Mouse (Mus musculus) adrenal gland, adult 18-20 months (tissue): ENCODE measurements around the gene Tbc1d2b. TPM values are rescaled to one million over a fixed set of nuclear protein-coding genes. Genes with fewer than 3 reads are reported as not detected.

Experiments used
- DNase-seq, 2 experiments: peaks; one replicate each; pipeline ENCODE4 v3.0.0; 2021 to 2022; ENCODE audit warnings: low spot score in 2 of 2
- total RNA-seq, 2 experiments: library from RNA; stranded (reverse); gene quantifications; 1 replicate in 1 of 2; 2 replicates in 1 of 2; pipeline ENCODE4 v1.2.3; 2021

Gene Tbc1d2b
- total RNA-seq, 2 experiments from 2014 or later: 21.8 to 23.2 TPM

- DNase-seq: no peak
Observed at GRCm38 (mm10) chr9:90181656-90182388, 88.8 kb downstream of the Tbc1d2b start.

DNA sequence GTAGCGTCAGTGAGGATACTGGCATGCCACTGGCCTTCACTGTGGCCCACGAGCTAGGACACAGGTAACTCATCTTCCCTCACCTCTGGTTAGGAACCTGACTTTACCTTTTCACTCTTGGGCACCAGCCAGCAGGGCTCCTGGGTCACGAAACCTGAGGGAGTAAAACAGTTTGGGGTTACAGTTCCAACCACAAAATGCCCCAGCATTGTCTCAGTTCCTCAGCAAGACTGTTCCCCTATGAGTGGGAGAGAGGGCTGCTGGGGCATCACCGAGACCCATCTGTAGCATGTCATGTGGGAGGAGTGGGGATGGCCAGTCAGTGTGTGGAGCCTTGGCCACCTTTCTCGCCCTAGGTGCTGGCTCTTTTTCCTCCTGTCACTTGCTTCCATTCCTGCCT lies 91.2 kb downstream of the Tbc1d2b start:
- DNase-seq: no peak

GRCm38 (mm10) chr9:90173330-90173729 lies 97.3 kb downstream of the Tbc1d2b start:
- DNase-seq: peak in 1 of 2 experiments; percentile 17

DNA sequence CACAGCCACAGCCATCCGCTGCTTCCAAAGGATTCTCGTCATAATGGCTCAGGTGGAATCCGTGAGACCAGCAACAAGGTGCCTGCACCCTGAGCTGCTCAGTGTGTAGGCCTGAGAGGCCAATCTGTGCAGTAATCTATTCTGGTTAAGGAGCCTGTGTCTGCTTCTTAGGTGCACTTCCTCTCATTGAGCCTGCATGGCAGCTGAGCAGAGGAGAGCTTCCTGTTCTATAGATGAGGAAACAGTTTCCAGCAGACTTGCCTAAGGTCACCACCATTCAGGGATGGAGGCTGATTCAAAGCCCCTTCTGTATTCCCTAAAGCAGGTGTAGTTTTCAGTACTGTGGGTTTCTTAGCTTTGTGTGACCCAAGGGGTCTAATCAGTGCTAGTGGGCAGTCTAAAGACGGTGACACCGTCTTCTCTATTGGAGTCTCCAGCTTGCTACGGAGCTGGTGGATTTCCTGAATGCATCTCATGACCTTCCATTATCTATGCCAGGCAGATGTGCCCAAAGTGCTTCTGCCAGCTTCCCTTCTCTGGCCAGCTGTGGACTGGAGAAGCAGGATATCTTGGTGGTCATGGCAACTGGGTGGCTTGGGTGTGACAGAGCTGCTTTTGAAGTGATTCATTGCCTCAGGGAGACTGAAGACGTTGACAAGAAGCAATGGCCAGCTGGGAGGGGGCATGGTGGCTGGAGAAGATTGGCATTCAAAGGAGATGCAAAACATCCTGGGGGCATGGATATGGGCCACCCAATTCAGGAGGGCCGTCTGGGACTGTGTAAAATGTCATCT lies 97.9 kb downstream of the Tbc1d2b start:
- DNase-seq: no peak

DNA sequence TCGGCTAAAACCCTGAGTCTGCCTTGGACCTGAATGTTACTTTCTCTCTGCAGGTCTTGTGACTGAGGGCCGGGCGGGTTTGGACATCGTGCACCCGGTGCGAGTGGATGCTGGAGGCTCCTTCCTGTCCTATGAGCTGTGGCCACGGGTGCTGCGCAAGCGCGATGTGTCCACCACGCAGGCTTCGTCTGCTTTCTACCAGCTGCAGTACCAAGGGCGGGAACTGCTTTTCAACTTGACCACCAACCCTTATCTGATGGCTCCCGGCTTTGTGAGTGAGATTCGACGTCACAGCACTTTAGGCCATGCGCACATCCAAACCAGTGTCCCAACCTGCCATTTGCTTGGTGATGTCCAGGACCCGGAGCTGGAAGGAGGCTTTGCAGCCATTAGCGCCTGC lies 99.2 kb downstream of the Tbc1d2b start:
- no peak for DNase-seq

- DNase-seq: no peak
Observed at GRCm38 (mm10) chr9:90169965-90170364, 100.6 kb downstream of the Tbc1d2b start.

- DNase-seq: peak in 1 of 2 experiments; percentile 30
Observed at GRCm38 (mm10) chr9:90166615-90167014, 104.0 kb downstream of the Tbc1d2b start.

DNA sequence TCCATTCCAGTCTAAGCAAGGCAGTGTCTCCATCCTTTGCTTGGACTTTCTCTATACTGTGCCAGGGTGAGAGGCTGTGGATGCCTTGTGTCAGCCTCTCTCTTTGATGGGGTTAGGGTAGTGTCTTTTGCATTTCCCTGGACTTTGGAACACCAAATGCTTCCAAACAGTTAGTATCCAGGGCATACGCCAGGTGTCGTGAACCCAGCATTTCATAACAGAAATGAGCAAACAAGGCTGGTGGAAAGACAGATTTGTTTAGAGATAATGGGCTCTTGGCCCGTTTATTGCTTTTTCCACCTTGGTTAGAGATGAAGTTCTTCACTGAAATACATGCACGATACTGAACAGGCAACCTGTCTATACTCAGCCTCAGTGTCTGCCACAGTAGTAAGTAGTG lies 105.0 kb downstream of the Tbc1d2b start:
- no peak for DNase-seq

GRCm38 (mm10) chr9:90164670-90165453 lies 105.7 kb downstream of the Tbc1d2b start:
- peak in 1 of 2 experiments; percentile 15 for DNase-seq

- peak in 1 of 2 experiments; percentile 57 for DNase-seq
Observed at GRCm38 (mm10) chr9:90163749-90164095, 106.9 kb downstream of the Tbc1d2b start.

GRCm38 (mm10) chr9:90162926-90163748 lies 107.5 kb downstream of the Tbc1d2b start, which contains the start of gene Adamts7:
Gene Adamts7 (plus strand): TSS chr9:90163069.
- DNase-seq: peak; percentile 47 to 48

GRCm38 (mm10) chr9:90162243-90162925 lies 108.2 kb downstream of the Tbc1d2b start:
- DNase-seq: peak; percentile 54 to 73

Other genes starting within 250 kb of the Tbc1d2b start
- 100 to 1,000 TPM; 142 to 158 TPM for gene Ctsh, start 216.7 kb downstream of the Tbc1d2b start, total RNA-seq
- 100 to 1,000 TPM; 300 to 342 TPM for gene Morf4l1, start 156.0 kb downstream of the Tbc1d2b start, total RNA-seq
- 1 to 10 TPM; 2.4 to 2.8 TPM for gene Adamts7, start 107.7 kb downstream of the Tbc1d2b start, total RNA-seq